In genomic region chr14:100211036-100211825, GRCm38 (mm10) we compare ENCODE assay signal across 8 mouse cellular contexts.
DNase-seq lines count a peak whose midpoint lies in the region; ATAC-seq lines count a peak whose summit lies in the region.

No protein-coding gene starts in this region.

- H3K27ac ChIP-seq in limb, embryonic 13.5 days, result no peak overlapping the region
- H3K27ac ChIP-seq in limb, embryonic 10.5 days, result no peak overlapping the region

- no peak overlapping the region; the same call in 1 of the 2 replicates for H3K4me2 ChIP-seq in limb, embryonic 13.5 days (replicated peaks)

- no peak for DNase-seq in limb, embryonic 10.5 days (ENCODE audit: low spot score)
- DNase-seq in adrenal gland, postnatal 36 days, result peak; percentile 75 to 76
- DNase-seq in frontal cortex, adult 2 months (ENCODE audit: extremely low spot score in 1 of 2, low spot score in 1 of 2), result peak; percentile 72 to 88
- DNase-seq in heart, postnatal 14 days, result peak; percentile 63 to 70
- DNase-seq in left cerebral cortex, adult 18-20 months (ENCODE audit: low spot score in 2 of 2), result peak; percentile 68 to 77
- peak; percentile 4 for DNase-seq in naive thymus-derived CD4-positive, alpha-beta T cell, adult 2 months (ENCODE audit: low read depth)
- no peak for DNase-seq in c-Kit-positive CD71-positive TER-119-positive erythroid progenitor cells, embryonic 14.5 days (ENCODE audit: low spot score)

- H3K9ac ChIP-seq in limb, embryonic 13.5 days, result no peak overlapping the region

- WGBS in limb, embryonic 13.5 days, result 67% methylated on average over 11 of the region's 11 CpGs
- WGBS in limb, embryonic 10.5 days, result 71% methylated on average over 11 of the region's 11 CpGs

- peaks cover 12% of the 10 kb centered on the region; the same call in 1 of the 2 replicates for H3K4me1 ChIP-seq in limb, embryonic 13.5 days
- H3K4me1 ChIP-seq in limb, embryonic 10.5 days, result peaks cover 13% of the 10 kb centered on the region

- intact Hi-C loops in heart, postnatal 14 days (cut with DNase I), result no loop called here

- no peaks in the 10 kb centered on the region for H3K27me3 ChIP-seq in limb, embryonic 13.5 days
- no peaks in the 10 kb centered on the region for H3K27me3 ChIP-seq in limb, embryonic 10.5 days (ENCODE audit: low read depth, poor library complexity, severe bottlenecking)

- H3K36me3 ChIP-seq in limb, embryonic 13.5 days, result peaks cover 7% of the 10 kb centered on the region; the same call in 1 of the 2 replicates
- H3K36me3 ChIP-seq in limb, embryonic 10.5 days, result peaks cover 29% of the 10 kb centered on the region; the same call in 1 of the 2 replicates

- ATAC-seq in limb, embryonic 13.5 days (ENCODE audit: low FRiP score, low read depth), result peak; percentile 32; the same call in 1 of the 2 replicates

- no peaks in the 10 kb centered on the region for H3K9me3 ChIP-seq in limb, embryonic 13.5 days
- H3K9me3 ChIP-seq in limb, embryonic 10.5 days (replicated peaks), result no peaks in the 10 kb centered on the region

- H3K4me3 ChIP-seq in limb, embryonic 13.5 days, result no peak overlapping the region
- H3K4me3 ChIP-seq in limb, embryonic 10.5 days, result no peak overlapping the region

Comparison
In these comparisons a context has a peak if more than half of its experiments do, and no peak if none do; other contexts are left out.
1. DNase-seq: peak in adrenal gland, postnatal 36 days (2 of 2), frontal cortex, adult 2 months (2 of 2), heart, postnatal 14 days (2 of 2), left cerebral cortex, adult 18-20 months (2 of 2) and naive thymus-derived CD4-positive, alpha-beta T cell, adult 2 months (single experiment); none in limb, embryonic 10.5 days (single experiment) and c-Kit-positive CD71-positive TER-119-positive erythroid progenitor cells, embryonic 14.5 days (single experiment).